Mouse (Mus musculus) midbrain, embryonic 12.5 days (tissue): ENCODE data around the gene Ppp6r1. TPM values are rescaled to one million over a fixed set of nuclear protein-coding genes. Genes with fewer than 3 reads are reported as not detected.

ENCODE experiments used
- ATAC-seq: fragments of 200-750 bp; cut with Nextera tagmentation; 2 replicates; pipeline ENCODE4 v1.8.0; 2017; ENCODE audit warnings: low read depth, moderate TSS enrichment, moderate library complexity; ENCODE audit not compliant: low FRiP score
- H3K27ac ChIP-seq: fragments of 300-500 bp; sonication (generic); replicated peaks from 2 replicates; pipeline ENCODE4 v1.5.1; 2016; ENCODE audit warnings: mild to moderate bottlenecking
- H3K27me3 ChIP-seq: fragments of 300-500 bp; sonication (generic); 2 replicates; pipeline ENCODE4 v1.6.1; 2016; ENCODE audit warnings: mild to moderate bottlenecking
- H3K36me3 ChIP-seq: fragments of 300-500 bp; sonication (generic); 2 replicates; pipeline ENCODE4 v1.6.1; 2016
- H3K4me1 ChIP-seq: fragments of 300-500 bp; sonication (generic); 2 replicates; pipeline ENCODE4 v1.6.1; 2016
- H3K4me2 ChIP-seq: fragments of 300-500 bp; sonication (generic); replicated peaks from 2 replicates; pipeline ENCODE4 v1.6.1; 2016; ENCODE audit warnings: mild to moderate bottlenecking, moderate library complexity
- H3K4me3 ChIP-seq: fragments of 300-500 bp; sonication (generic); 2 replicates; pipeline ENCODE4 v1.5.1; 2016; ENCODE audit warnings: mild to moderate bottlenecking
- H3K9ac ChIP-seq: fragments of 300-500 bp; sonication (generic); replicated peaks from 2 replicates; pipeline ENCODE4 v1.6.1; 2016; ENCODE audit warnings: mild to moderate bottlenecking, moderate library complexity
- H3K9me3 ChIP-seq: fragments of 300-500 bp; sonication (generic); 2 replicates; pipeline ENCODE4 v1.6.1; 2016; ENCODE audit warnings: mild to moderate bottlenecking
- WGBS: fragments of 180-500 bp; shearing (Covaris S2); methylation state at CpG from one replicate; pipeline ENCODE4 v1.1.7; 2016; 5-methylcytosine and 5-hydroxymethylcytosine counted together
- polyA plus RNA-seq: library from polyadenylated mRNA; unstranded; fragments of >200 nt; fragmentation: Nextera tagmentation; extraction: Ambion mirVana; gene quantifications from 2 replicates; pipeline ENCODE4 v1.2.1, GENCODE M21; 2016

Gene Ppp6r1
- polyA plus RNA-seq, 1 experiment from 2014 or later: 13.9 TPM

- 89% methylated on average over 4 of the region's 4 CpGs for WGBS
- Histone ChIP-seq H3K4me3 (no peak overlapping the region), H3K36me3 (peaks cover 87% of the 10 kb centered on the region), H3K27me3 (no peaks in the 10 kb centered on the region), H3K9ac (no peak overlapping the region), H3K9me3 (no peaks in the 10 kb centered on the region), H3K27ac (no peak overlapping the region), H3K4me2 (no peak overlapping the region), H3K4me1 (no peaks in the 10 kb centered on the region)
- ATAC-seq: no peak
Measured at GRCm38 (mm10) chr7:4636179-4636578, 22.6 kb downstream of the Ppp6r1 start.

DNA sequence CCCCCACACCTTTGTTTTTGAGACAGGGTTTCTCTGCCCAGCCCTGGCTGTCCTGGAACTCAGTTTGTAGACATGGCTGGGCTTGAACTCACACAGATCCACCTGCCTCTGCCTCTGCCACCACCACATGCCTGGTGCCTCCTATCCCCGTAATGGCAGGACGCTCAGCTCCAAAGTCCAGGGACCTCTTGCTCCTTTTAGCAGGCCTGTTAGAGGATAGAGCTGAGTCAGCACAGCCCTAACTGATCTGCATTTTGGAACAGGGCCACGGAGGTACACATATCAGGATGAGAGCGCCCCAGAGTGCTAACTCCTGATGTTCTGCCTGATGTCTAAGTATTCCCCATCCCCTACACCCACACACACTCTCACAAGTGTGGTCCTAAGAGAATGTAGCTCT, 27.8 kb downstream of the Ppp6r1 start, which contains the start of gene Tmem86b:
Tmem86b (minus strand) TSS at position 392 of the 400 bp plus-strand sequence.
- Histone ChIP-seq H3K27me3 (no peaks in the 10 kb centered on the region), H3K9ac (no peak within 1 kb of the TSS), H3K4me3 (no peak within 1 kb of the TSS), H3K27ac (no peak within 1 kb of the TSS), H3K4me2 (no peak within 1 kb of the TSS), H3K9me3 (no peaks in the 10 kb centered on the region), H3K4me1 (no peaks in the 10 kb centered on the region), H3K36me3 (peaks cover 69% of the 10 kb centered on the region)
- whole genome bisulfite sequencing: 92% methylated on average over 4 of the region's 4 CpGs
- no peak for ATAC-seq

DNA sequence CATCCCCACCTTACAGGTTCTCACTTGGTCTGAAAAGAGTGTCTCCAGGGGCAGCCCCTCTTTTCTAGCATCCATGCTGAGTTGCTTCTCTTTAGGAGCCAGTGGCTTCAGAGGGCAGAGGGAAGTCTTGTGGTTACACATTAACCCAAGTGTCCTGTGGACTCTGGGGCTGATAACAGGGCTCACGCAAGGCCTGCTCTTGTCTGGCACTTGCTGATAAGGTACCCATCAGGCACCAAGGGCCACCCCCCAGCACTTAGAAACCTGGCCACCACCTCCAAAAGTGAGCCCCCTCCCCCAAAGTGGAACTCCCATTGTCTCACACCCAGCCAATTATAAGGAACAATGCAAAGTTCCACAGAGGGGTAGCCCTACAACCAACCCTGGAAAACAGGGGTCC, 28.6 kb downstream of the Ppp6r1 start:
- Histone ChIP-seq H3K9me3 (no peaks in the 10 kb centered on the region), H3K27me3 (no peaks in the 10 kb centered on the region), H3K36me3 (peaks cover 62% of the 10 kb centered on the region), H3K9ac (no peak overlapping the region), H3K4me2 (no peak overlapping the region), H3K27ac (no peak overlapping the region), H3K4me1 (no peaks in the 10 kb centered on the region), H3K4me3 (no peak overlapping the region)
- no peak for ATAC-seq
- 96% methylated on average over 1 of the region's 1 CpGs for WGBS

DNA sequence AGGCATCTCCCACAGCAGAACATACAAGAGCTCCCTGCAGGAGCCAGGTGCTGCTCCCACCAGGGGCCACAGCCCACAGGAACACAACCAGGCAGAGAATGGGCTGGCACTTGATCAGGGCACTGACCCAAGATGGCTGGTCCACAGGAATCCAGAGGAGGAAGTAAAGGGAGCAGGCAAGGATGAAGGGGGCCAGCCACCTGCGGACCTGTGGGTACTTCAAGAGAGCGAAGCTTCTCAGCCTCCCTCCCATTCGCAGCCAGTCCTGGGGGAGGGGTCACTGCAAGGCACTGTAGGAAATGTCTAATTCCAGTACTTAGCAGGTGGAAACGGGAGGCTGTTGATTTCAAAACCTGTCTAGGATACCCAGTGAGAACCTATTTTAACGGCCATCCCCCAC, 29.2 kb downstream of the Ppp6r1 start:
- Histone ChIP-seq H3K27ac (no peak overlapping the region), H3K36me3 (peaks cover 58% of the 10 kb centered on the region), H3K4me1 (no peaks in the 10 kb centered on the region), H3K4me3 (no peak overlapping the region), H3K9ac (no peak overlapping the region), H3K9me3 (no peaks in the 10 kb centered on the region), H3K27me3 (no peaks in the 10 kb centered on the region), H3K4me2 (no peak overlapping the region)
- no peak for ATAC-seq
- WGBS: 91% methylated on average over 5 of the region's 5 CpGs

DNA sequence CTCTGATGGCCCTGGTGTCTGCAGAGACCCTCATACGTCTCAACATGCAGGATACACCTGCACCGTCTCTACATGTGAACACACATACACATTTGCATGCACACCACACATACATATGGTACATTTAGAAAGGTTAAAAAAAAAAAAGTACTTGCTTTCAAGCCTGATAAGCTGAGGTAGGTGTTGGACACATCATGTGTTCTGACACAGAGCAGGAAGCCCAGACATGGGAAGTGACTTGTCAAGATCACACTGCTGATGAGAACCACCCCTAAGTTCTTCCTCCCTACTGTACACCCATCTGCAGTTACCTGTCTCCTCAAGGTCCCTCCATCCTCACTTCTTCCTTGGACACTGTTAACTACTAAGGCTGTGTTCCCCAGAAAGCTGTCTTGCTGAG, 32.9 kb downstream of the Ppp6r1 start:
- Histone ChIP-seq H3K4me1 (no peaks in the 10 kb centered on the region), H3K9me3 (no peaks in the 10 kb centered on the region), H3K9ac (no peak overlapping the region), H3K4me2 (no peak overlapping the region), H3K27ac (no peak overlapping the region), H3K4me3 (no peak overlapping the region), H3K36me3 (peaks cover 27% of the 10 kb centered on the region), H3K27me3 (no peaks in the 10 kb centered on the region)
- WGBS: 88% methylated on average over 2 of the region's 2 CpGs
- ATAC-seq: no peak

DNA sequence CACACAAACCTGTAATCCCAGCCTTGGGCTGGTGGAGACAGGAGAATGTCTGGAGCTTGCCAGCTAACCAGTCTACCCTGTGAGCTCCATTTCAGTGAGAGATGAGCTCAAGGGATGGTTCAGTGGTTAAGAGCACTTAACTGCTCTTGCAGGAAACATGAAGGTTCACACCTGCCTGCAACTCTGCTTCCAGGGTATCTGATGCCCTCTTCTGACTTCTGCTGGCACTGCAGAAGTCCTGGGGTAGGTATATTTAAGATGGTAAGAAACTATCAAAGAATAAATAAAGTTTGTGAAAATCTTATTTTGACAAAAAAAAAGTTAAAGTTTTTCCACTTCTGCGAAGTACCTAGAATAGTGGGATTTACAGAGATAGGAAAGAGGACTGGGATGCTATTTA, 34.5 kb downstream of the Ppp6r1 start:
- 43% methylated on average over 1 of the region's 1 CpGs for WGBS
- H3K36me3 ChIP-seq: peaks cover 12% of the 10 kb centered on the region
- H3K4me2 ChIP-seq: no peak overlapping the region
- H3K9me3 ChIP-seq: no peaks in the 10 kb centered on the region
- H3K27ac ChIP-seq: no peak overlapping the region
- no peak overlapping the region for H3K9ac ChIP-seq
- no peak for ATAC-seq
- H3K4me3 ChIP-seq: no peak overlapping the region
- H3K27me3 ChIP-seq: no peaks in the 10 kb centered on the region
- no peaks in the 10 kb centered on the region for H3K4me1 ChIP-seq

DNA sequence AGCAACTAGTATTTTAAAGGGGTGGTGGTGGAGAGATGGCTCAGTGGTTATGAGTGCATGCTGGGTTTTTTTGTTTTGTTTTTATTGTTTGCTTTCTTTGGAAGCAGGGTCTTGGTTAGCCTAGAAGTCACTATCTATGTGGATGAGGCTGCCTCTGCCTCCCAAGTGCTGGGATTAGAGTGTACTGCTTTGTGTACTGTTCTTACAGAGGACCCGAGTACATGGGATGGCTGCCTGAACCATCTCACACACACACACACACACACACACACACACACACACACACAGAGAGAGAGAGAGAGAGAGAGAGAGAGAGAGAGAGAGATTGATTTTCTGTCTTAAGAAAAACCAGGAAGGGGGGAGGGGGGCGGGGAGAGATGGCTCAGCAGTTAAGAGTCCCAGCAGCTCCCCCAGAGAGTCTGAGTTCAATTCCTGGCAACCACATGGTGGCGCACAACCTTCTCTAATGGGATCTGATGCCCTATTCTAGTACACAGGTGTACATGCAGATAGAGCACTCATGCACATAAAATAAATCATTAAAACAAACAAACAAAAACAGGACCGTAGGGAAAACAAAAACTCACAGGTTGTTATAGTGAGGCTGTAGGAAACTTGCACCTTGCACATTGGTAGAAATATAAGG, 35.2 kb downstream of the Ppp6r1 start:
- Histone ChIP-seq H3K4me3 (no peak overlapping the region), H3K4me2 (no peak overlapping the region), H3K27ac (no peak overlapping the region), H3K9me3 (no peaks in the 10 kb centered on the region), H3K4me1 (no peaks in the 10 kb centered on the region), H3K36me3 (peaks cover 6% of the 10 kb centered on the region), H3K27me3 (no peaks in the 10 kb centered on the region), H3K9ac (no peak overlapping the region)
- ATAC-seq: peak; percentile 61; the same call in 1 of the 2 replicates
- 26% methylated on average over 4 of the region's 4 CpGs for WGBS

- Histone ChIP-seq H3K9ac (no peak overlapping the region), H3K4me1 (no peaks in the 10 kb centered on the region), H3K27me3 (no peaks in the 10 kb centered on the region), H3K36me3 (no peaks in the 10 kb centered on the region), H3K4me3 (no peak overlapping the region), H3K9me3 (no peaks in the 10 kb centered on the region), H3K27ac (no peak overlapping the region), H3K4me2 (no peak overlapping the region)
- no peak for ATAC-seq
- 50% methylated on average over 1 of the region's 1 CpGs for WGBS
Measured at GRCm38 (mm10) chr7:4619979-4620378, 38.8 kb downstream of the Ppp6r1 start.

- H3K27ac ChIP-seq: no peak overlapping the region
- no peak for ATAC-seq
- H3K27me3 ChIP-seq: no peaks in the 10 kb centered on the region
- H3K4me1 ChIP-seq: no peaks in the 10 kb centered on the region
- H3K4me2 ChIP-seq: no peak overlapping the region
- no peaks in the 10 kb centered on the region for H3K36me3 ChIP-seq
- 85% methylated on average over 14 of the region's 14 CpGs for WGBS
- H3K9me3 ChIP-seq: no peaks in the 10 kb centered on the region
- no peak overlapping the region for H3K9ac ChIP-seq
- H3K4me3 ChIP-seq: no peak overlapping the region
Measured at GRCm38 (mm10) chr7:4613740-4614403, 44.9 kb downstream of the Ppp6r1 start.

DNA sequence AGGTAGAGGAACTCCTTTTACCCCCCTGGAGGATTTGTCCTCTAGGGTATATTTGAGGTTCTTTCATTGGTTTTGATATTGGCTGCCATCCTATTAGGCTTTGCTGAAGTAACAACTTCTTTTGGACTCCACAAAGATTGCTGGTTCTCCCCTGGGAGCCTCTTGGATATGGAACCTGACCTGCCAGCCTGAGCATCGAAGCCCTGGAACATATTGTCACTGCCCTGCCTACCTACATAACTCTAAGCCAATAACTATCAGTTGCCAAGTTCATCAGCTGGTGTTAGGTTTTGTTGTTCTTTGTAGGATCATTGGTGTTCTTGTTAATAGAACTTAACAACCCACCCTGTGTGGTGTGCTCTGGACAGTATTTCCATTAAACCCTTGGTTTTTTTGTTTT, 45.9 kb downstream of the Ppp6r1 start:
- Histone ChIP-seq H3K4me3 (no peak overlapping the region), H3K27ac (no peak overlapping the region)
- 93% methylated on average over 1 of the region's 1 CpGs for WGBS

GRCm38 (mm10) chr7:4612386-4612785, 46.4 kb downstream of the Ppp6r1 start:
- Histone ChIP-seq H3K4me3 (no peak overlapping the region), H3K4me1 (no peaks in the 10 kb centered on the region), H3K9me3 (no peaks in the 10 kb centered on the region), H3K36me3 (no peaks in the 10 kb centered on the region), H3K27ac (no peak overlapping the region), H3K27me3 (no peaks in the 10 kb centered on the region), H3K9ac (no peak overlapping the region), H3K4me2 (no peak overlapping the region)
- WGBS: 62% methylated on average over 8 of the region's 8 CpGs
- no peak for ATAC-seq

More for the DNA sequence above, 45.9 kb downstream of the Ppp6r1 start:
- Histone ChIP-seq H3K9ac (no peak overlapping the region), H3K36me3 (no peaks in the 10 kb centered on the region), H3K27me3 (no peaks in the 10 kb centered on the region), H3K4me2 (no peak overlapping the region), H3K9me3 (no peaks in the 10 kb centered on the region), H3K4me1 (no peaks in the 10 kb centered on the region)
- no peak for ATAC-seq

DNA sequence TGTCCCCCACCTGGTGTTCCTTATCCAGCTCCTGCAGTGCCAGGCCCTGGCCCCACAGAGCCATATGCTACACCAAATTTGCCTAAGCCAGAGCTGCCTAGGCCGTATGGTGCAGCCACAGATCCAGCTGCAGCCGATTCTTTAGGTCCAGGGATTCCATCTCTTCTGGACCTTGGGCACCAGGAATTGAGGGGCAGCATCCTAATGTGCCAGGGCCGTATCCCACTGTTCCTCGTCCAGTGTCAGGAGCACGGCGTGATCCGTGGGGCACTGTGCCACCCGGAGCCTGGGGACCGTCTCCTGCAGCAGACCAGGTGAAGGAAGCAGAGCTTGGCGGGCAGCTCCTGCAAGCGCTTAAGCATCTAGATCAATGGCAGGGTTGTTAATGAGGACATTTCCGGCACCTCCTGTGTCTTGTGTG, 46.9 kb downstream of the Ppp6r1 start:
- ATAC-seq: no peak
- Histone ChIP-seq H3K27me3 (no peaks in the 10 kb centered on the region), H3K4me3 (no peak overlapping the region), H3K9me3 (no peaks in the 10 kb centered on the region), H3K9ac (no peak overlapping the region), H3K27ac (no peak overlapping the region), H3K4me2 (no peak overlapping the region), H3K4me1 (no peaks in the 10 kb centered on the region), H3K36me3 (no peaks in the 10 kb centered on the region)
- 80% methylated on average over 12 of the region's 12 CpGs for WGBS
